Mouse (Mus musculus) stomach, adult 2 months (tissue): ENCODE data around the gene Ntn3. TPM values are rescaled to one million over a fixed set of nuclear protein-coding genes. Genes with fewer than 3 reads are reported as not detected.

ENCODE experiments used
- polyA plus RNA-seq: library from polyadenylated mRNA; depleted of rRNA; stranded (reverse); fragments of >200 nt; gene quantifications from 2 replicates; pipeline ENCODE4 v1.2.3, GENCODE M21; 2012; rRNA removed

Ntn3 gene
- polyA plus RNA-seq: 2.0 and 3.2 TPM in 2 replicates

DNA sequence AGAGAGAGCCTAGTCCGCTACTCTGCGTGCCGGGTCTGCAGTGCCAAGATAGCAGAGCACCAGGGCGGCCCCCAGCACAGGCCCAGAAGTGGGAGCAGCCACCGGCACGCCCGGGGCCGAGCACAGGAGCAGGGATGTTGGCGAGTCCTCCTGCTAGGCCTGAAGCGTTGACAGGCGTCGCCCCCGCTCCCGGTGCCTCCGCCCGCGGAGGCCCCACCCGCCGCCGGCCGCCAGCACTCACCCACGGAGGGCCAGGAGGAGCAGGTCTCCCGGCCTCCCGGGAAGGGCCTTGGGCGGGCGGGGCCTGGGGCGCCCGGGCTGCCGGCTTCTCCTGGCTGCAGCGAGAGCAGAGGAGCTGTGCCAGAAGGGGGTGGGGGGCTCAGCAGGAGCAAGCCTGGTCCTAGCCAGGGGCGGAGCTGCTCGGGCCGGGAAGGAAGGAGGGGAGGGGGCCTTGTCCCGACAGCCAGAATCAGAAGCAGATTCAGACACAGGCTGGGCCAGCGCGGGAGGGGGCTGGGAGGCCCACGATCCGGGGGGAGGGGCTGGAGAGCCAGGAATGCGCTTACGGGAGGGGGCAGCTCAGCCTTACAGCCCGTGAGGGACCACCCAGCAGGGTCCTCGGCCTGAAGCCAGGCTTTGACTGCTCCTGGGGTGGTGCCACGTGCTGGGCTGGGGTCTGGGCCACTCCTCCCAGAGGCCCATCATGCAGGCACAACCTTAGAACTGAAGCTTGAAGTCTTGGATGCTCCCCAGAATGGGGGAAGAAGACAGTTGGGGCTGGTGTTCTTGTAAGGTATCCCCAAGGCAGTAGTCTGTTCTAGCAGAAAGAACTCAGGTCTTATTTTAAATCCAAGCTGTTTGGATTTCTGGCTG lies at the start of gene Ntn3:
Ntn3 (minus strand) TSS at position 489 of the 873 bp plus-strand sequence.

DNA sequence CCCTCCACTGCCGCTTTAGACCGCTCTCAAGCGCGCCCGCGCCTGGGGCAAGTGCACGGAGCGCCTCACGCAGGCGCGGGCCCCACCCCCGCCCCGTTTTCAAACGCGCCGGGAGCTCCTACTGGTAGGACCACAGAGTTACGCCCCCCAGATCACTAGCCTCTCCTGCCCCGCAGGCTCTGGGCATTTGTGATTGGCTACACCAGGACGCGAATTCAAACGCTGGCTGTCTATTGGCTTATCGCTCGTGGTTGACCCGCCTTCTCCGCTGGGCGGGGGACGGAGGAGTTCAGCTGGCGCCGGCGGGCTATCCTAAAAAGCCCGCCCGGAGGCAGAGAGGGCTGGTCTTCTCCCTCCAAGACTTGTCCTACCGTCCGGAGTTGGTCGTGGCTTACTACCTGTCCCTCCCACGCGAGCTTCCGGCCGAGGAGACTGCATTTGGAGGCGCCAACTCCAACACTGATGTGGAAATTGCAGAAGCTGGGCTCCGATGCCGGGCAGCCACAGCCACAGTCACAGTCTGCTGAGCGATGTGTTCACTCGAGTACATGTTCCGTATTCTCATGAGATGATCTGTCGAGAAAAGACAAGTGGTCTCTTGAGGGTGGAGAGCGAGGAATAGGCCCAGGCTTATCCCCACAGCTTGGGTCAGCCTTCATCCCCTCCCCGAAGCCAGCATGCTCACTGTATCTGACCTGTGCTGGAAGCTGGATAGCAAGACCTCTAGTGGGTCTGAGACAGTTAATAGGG lies 42.2 kb upstream of the Ntn3 start, which contains the start of gene Ccnf:
Ccnf (minus strand) TSS at position 165 of the 750 bp plus-strand sequence.

DNA sequence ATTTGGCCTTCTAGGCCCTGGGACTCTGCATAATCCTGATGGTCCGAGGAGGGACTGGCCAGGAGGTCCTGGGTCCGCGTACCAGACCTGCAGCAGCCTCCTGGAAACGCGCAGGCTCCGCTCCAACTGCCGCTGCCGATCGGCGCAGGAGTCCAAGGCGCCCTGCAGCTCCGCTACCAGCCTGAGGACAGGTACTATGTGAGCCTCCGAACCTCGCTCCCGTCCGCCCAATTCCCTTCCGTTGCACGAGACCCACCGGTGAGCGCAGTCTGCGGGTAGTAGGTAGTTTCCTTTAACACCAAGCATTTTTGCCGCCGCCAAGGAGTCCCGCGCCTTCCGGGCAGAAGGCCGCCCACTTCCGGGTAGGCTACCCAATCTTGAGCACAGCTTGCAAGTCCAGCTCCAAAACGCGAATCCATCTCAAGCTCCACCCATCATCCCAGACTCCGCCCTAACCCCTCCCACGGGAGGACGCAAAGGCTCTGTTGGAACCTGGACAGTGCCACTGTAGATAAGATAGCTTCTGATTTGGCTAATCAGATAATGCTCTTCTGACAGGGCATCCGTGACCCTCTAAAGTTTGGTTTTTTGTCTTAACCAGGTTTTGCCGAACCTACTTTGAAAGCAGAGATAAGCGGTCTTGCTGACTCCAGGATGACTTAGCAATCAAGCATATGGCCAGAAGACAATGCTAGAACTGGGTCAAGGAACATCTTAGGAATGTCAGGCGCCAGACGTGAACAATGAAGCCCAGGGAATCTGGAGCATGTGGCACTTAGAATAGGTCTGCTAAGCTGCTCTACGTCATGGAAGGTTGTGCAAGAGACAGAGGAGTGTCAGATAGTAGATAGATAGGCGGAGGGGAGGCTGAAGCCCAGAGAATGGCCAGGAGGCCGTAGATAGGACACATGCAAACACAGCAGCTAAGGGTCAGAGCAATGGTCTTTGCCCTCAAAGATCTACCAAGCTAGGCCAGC lies 11.4 kb upstream of the Ntn3 start, which contains the start of gene Tedc2:
Tedc2 (minus strand) TSS at position 417 of the 977 bp plus-strand sequence.

DNA sequence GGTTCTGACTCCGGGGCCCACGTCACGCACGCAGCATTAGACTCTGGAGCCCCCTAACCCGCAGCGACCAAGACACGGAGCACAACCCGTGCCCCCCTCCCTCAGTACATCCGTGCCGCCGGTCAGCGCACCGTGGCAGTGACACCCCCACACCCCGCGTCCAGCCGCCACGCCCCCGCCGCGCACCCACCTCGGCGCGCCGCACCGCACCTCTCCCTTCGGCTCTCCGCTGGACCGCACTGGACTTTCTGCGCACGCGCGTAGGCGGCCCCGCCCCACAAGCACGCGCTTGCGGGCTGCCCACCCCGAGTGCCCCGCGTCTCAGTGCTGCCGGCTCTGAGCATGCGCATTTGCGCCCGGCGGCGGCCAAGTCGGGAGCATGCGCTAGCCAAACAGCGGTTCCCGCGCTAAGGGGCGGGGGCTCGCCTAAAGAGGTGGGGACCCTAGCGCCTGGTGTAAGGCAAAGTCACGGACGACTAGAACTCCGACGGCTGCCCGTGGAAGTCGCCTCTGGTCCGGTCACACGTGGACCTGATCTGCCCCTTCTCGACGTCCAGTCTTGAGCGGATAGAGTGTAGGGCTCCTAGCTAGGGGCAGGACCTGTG lies 3.9 kb downstream of the Ntn3 start, which contains the start of gene Tbc1d24:
Tbc1d24 (minus strand) TSS at position 279 of the 605 bp plus-strand sequence.

DNA sequence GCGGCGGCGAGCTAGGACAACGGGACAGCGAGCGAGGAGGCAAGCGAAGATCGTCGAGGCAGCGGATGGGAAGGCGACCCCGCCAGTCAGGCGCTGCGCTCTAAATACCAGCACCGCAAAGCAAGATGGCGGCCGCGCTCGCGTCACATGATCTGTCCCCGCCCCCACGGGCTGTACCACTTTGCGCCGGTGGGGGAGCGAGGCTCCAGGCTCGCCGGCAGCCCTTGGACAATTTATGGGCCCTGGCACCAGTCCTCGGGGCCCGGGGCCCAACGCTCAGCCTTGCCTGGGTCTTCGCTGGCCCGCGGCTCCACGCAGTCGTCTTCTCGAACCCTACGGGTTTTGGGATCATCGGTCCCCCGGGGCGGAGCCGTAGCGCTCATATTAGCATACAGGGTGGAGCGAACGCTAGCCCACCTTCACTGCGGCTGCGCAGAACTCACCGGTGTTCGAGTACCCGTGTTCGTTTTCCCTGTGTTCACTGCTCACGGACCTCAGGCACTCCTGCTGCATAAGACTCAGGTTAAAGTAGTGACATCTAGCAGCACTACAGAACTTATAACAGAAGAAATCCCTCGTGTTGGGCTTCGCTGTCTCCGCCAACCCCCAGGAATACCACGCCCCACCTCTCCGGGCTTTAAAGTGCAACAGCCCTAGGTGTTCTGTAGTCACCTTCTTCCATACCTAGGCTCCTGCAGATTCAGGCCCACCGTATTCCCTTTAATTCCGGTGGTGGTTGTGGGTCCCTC lies 39.8 kb downstream of the Ntn3 start, which contains the start of gene Atp6v0c:
Atp6v0c (minus strand) TSS at position 386 of the 749 bp plus-strand sequence.

DNA sequence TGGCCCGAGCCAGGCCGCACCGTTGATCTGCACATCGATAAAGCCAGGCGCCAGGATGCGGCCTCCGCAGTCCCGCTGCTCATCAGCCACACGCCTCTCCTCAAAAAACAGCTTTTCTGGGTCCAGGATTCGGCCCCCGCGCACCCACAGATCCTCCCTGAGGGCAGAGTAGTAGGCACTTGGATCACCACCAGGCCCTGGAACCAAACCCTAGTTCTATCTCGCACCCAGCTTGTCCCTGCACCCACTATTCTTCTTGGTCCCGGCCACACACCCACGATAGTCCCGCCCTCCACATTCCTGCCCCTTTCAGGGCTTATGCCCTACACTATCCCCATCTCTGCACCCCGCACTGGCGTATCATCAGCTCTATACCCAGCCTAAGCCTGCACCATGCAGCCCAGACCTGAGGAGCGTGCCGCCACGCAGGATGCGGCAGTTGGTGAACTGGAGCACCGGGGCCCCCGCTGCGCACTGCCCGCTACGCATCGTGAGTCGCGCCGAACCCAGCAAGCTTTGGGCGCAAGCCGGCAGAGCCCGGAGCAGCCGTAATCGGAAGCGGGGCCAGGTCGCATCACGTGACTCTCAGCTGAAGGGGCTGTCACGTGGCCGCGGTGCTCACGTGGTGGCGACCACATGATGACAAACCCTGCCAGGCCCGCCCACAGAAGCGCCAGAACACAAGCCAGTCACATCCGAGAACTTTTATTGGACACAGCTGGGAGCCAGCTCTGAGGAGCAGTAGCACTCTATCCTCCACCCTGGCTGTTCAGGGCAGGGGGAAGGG lies 46.0 kb downstream of the Ntn3 start, which contains the start of gene Amdhd2:
Amdhd2 (minus strand) TSS at position 591 of the 787 bp plus-strand sequence.

Other genes starting within 250 kb of the Ntn3 start
- 0.45 and 0.55 TPM in 2 replicates for gene Prss30, start 229.0 kb downstream of the Ntn3 start, polyA plus RNA-seq
- gene Prss22, start 211.4 kb downstream of the Ntn3 start, polyA plus RNA-seq: 0.58 and 0.98 TPM in 2 replicates
- gene Prss27, start 171.4 kb downstream of the Ntn3 start, polyA plus RNA-seq: 10.9 and 15.8 TPM in 2 replicates
- 12.6 and 22.9 TPM in 2 replicates for gene Kctd5, start 136.0 kb downstream of the Ntn3 start, polyA plus RNA-seq
- gene Pdpk1, start 58.6 kb downstream of the Ntn3 start, polyA plus RNA-seq: 5.5 and 8.3 TPM in 2 replicates
- gene Amdhd2, start 45.8 kb downstream of the Ntn3 start, polyA plus RNA-seq: 19.8 and 28.3 TPM in 2 replicates
- gene Atp6v0c, start 39.8 kb downstream of the Ntn3 start, polyA plus RNA-seq: 453 and 617 TPM in 2 replicates
- 4.8 and 7.3 TPM in 2 replicates for gene Tbc1d24, start 4.0 kb downstream of the Ntn3 start, polyA plus RNA-seq
- 2.8 and 4.9 TPM in 2 replicates for gene Tedc2, start 11.3 kb upstream of the Ntn3 start, polyA plus RNA-seq
- 2.5 and 3.2 TPM in 2 replicates for gene Ccnf, start 42.0 kb upstream of the Ntn3 start, polyA plus RNA-seq
- gene Abca17, start 141.5 kb upstream of the Ntn3 start, polyA plus RNA-seq: not detected in 2 replicates
- gene Abca3, start 142.4 kb upstream of the Ntn3 start, polyA plus RNA-seq: 21.6 and 28.9 TPM in 2 replicates
- gene Rnps1, start 205.0 kb upstream of the Ntn3 start, polyA plus RNA-seq: 34.7 and 57.6 TPM in 2 replicates
- 36.9 and 55.2 TPM in 2 replicates for gene Eci1, start 217.1 kb upstream of the Ntn3 start, polyA plus RNA-seq
- 14.8 and 19.5 TPM in 2 replicates for gene Dnase1l2, start 233.6 kb upstream of the Ntn3 start, polyA plus RNA-seq